Mouse (Mus musculus) gastrocnemius, postnatal 25 days (tissue): Measurements from ENCODE around the gene Fam25c. TPM values are rescaled to one million over a fixed set of nuclear protein-coding genes. Genes with fewer than 3 reads are reported as not detected.
"Not testable (repeated sequence)": the region's sequence is repeated elsewhere in the genome, so short reads cannot be mapped to it uniquely, and the experiment has no call there.

Experiments
- DNase-seq: peaks from one replicate; pipeline ENCODE4 v3.0.0; 2022
- total RNA-seq, 2 experiments: library from RNA; stranded (reverse); gene quantifications; 1 replicate in 1 of 2; 2 replicates in 1 of 2; pipeline ENCODE4 v1.2.3; 2021

Fam25c gene
- total RNA-seq, 2 experiments from 2014 or later: 0.82 to 1.3 TPM

- no peak for DNase-seq
These were observed 28.6 kb downstream of the Fam25c start for GRCm38 (mm10) chr14:34326606-34327005.

GRCm38 (mm10) chr14:34323576-34324085, 31.6 kb downstream of the Fam25c start:
- DNase-seq: no peak

- DNase-seq: no peak
These were observed 37.1 kb downstream of the Fam25c start for GRCm38 (mm10) chr14:34318113-34318512.

- DNase-seq: no peak
These were observed 37.8 kb downstream of the Fam25c start for GRCm38 (mm10) chr14:34317431-34317830.

GRCm38 (mm10) chr14:34316346-34316745, 38.9 kb downstream of the Fam25c start:
- no peak for DNase-seq

GRCm38 (mm10) chr14:34314796-34315195, 40.4 kb downstream of the Fam25c start:
- no peak for DNase-seq

GRCm38 (mm10) chr14:34314383-34314782, 40.9 kb downstream of the Fam25c start:
- not testable (repeated sequence) for DNase-seq

GRCm38 (mm10) chr14:34313612-34314011, 41.6 kb downstream of the Fam25c start:
- DNase-seq: no peak

GRCm38 (mm10) chr14:34312339-34313048, 42.7 kb downstream of the Fam25c start:
- DNase-seq: no peak

- no peak for DNase-seq
These were observed 43.5 kb downstream of the Fam25c start for GRCm38 (mm10) chr14:34311691-34312090.

- peak; percentile 59 for DNase-seq
These were observed 44.1 kb downstream of the Fam25c start for GRCm38 (mm10) chr14:34311021-34311631.

GRCm38 (mm10) chr14:34310234-34310965, 44.8 kb downstream of the Fam25c start, which contains the start of the genes Shld2 and Glud1:
TSS of gene Shld2 (minus strand) at chr14:34310493.
TSS of gene Glud1 (plus strand) at chr14:34310727.
- peak; percentile 98 for DNase-seq

GRCm38 (mm10) chr14:34309907-34310233, 45.4 kb downstream of the Fam25c start:
- no peak for DNase-seq

- DNase-seq: no peak
These were observed 46.0 kb downstream of the Fam25c start for GRCm38 (mm10) chr14:34309266-34309665.

GRCm38 (mm10) chr14:34303265-34303680, 52.0 kb downstream of the Fam25c start:
- no peak for DNase-seq

- DNase-seq: no peak
These were observed 52.5 kb downstream of the Fam25c start for GRCm38 (mm10) chr14:34302681-34303242.

Other genes with a start within 250 kb of the Fam25c start
- under 1 TPM; 0.13 to 0.27 TPM for gene Npy4r, start 202.9 kb downstream of the Fam25c start, total RNA-seq
- gene Gprin2, start 153.8 kb downstream of the Fam25c start, total RNA-seq: under 1 TPM; 0.08 to 0.29 TPM
- under 1 TPM; 0.51 to 0.67 TPM for gene Syt15, start 135.8 kb downstream of the Fam25c start, total RNA-seq
- gene Shld2, start 44.9 kb downstream of the Fam25c start, total RNA-seq: 1 to 10 TPM; 8.6 to 9.0 TPM
- 100 to 1,000 TPM; 124 to 137 TPM for gene Glud1, start 44.7 kb downstream of the Fam25c start, total RNA-seq
- 10 to 100 TPM in 1 of 2 experiments, 1 to 10 TPM in 1; 3.3 to 34.6 TPM for gene Sncg, start 19.4 kb upstream of the Fam25c start, total RNA-seq
- gene Mmrn2, start 20.0 kb upstream of the Fam25c start, total RNA-seq: 10 to 100 TPM in 1 of 2 experiments, 1 to 10 TPM in 1; 7.4 to 12.7 TPM
- 10 to 100 TPM; 54.4 to 56.6 TPM for gene Bmpr1a, start 147.9 kb upstream of the Fam25c start, total RNA-seq
- gene 9230112D13Rik, start 167.4 kb upstream of the Fam25c start, total RNA-seq: not detected
- 1,000 to 10,000 TPM; 2,264 to 2,912 TPM for gene Ldb3, start 233.2 kb upstream of the Fam25c start, total RNA-seq
- not detected for gene Opn4, start 244.7 kb upstream of the Fam25c start, total RNA-seq